Mouse (Mus musculus): ENCODE results near the gene Hbq1b.

Gene Hbq1b

GRCm38 (mm10) chr11:32324609-32325008, 37.8 kb downstream of the Hbq1b start:
- Histone ChIP-seq H3K4me3 (replicated peaks; ENCODE audit: low read length) (no peak overlapping the region), H3K9me3 (ENCODE audit: low read length) (no peaks in the 10 kb centered on the region), H3K4me1 (replicated peaks; ENCODE audit: low read depth, low read length) (peaks cover 9% of the 10 kb centered on the region), H3K27me3 (ENCODE audit: insufficient read depth, low read length) (peaks cover 24% of the 10 kb centered on the region), H3K36me3 (ENCODE audit: insufficient read depth, low read length) (no peaks in the 10 kb centered on the region)
- TF ChIP-seq NANOG (IDR thresholded peaks at IDR 0.05; ENCODE audit: borderline replicate concordance, low read length) (no peak), CTCF (conservative IDR thresholded peaks at IDR 0.05; ENCODE audit: low read length) (peak; percentile 95), POU5F1 (IDR thresholded peaks at IDR 0.05; ENCODE audit: borderline replicate concordance, low read length) (no peak)

- peaks cover 5% of the 10 kb centered on the region for H3K4me1 ChIP-seq (replicated peaks; ENCODE audit: low read depth, low read length)
- H3K36me3 ChIP-seq (ENCODE audit: insufficient read depth, low read length): no peaks in the 10 kb centered on the region
- TF ChIP-seq POU5F1 (IDR thresholded peaks at IDR 0.05; ENCODE audit: borderline replicate concordance, low read length) (no peak), NANOG (IDR thresholded peaks at IDR 0.05; ENCODE audit: borderline replicate concordance, low read length) (no peak), CTCF (conservative IDR thresholded peaks at IDR 0.05; ENCODE audit: low read length) (no peak)
Observed at GRCm38 (mm10) chr11:32331075-32331474, 44.3 kb downstream of the Hbq1b start.

GRCm38 (mm10) chr11:32331861-32332260, 45.1 kb downstream of the Hbq1b start:
- TF ChIP-seq NANOG (IDR thresholded peaks at IDR 0.05; ENCODE audit: borderline replicate concordance, low read length) (no peak), CTCF (conservative IDR thresholded peaks at IDR 0.05; ENCODE audit: low read length) (no peak), POU5F1 (IDR thresholded peaks at IDR 0.05; ENCODE audit: borderline replicate concordance, low read length) (no peak)
- Histone ChIP-seq H3K27me3 (ENCODE audit: insufficient read depth, low read length) (no peaks in the 10 kb centered on the region), H3K4me1 (replicated peaks; ENCODE audit: low read depth, low read length) (peaks cover 5% of the 10 kb centered on the region), H3K9me3 (ENCODE audit: low read length) (peaks cover 7% of the 10 kb centered on the region), H3K4me3 (replicated peaks; ENCODE audit: low read length) (no peak overlapping the region), H3K36me3 (ENCODE audit: insufficient read depth, low read length) (no peaks in the 10 kb centered on the region)

More at GRCm38 (mm10) chr11:32331075-32331474, 44.3 kb downstream of the Hbq1b start:
- no peaks in the 10 kb centered on the region for H3K27me3 ChIP-seq (ENCODE audit: insufficient read depth, low read length)
- no peak overlapping the region for H3K4me3 ChIP-seq (replicated peaks; ENCODE audit: low read length)
- peaks cover 4% of the 10 kb centered on the region; the same call in 1 of the 2 replicates for H3K9me3 ChIP-seq (ENCODE audit: low read length)

GRCm38 (mm10) chr11:32333235-32333634, 46.5 kb downstream of the Hbq1b start:
- peaks cover 5% of the 10 kb centered on the region for H3K4me1 ChIP-seq (replicated peaks; ENCODE audit: low read depth, low read length)
- no peak overlapping the region for H3K4me3 ChIP-seq (replicated peaks; ENCODE audit: low read length)
- TF ChIP-seq NANOG (IDR thresholded peaks at IDR 0.05; ENCODE audit: borderline replicate concordance, low read length) (no peak), CTCF (conservative IDR thresholded peaks at IDR 0.05; ENCODE audit: low read length) (no peak), POU5F1 (IDR thresholded peaks at IDR 0.05; ENCODE audit: borderline replicate concordance, low read length) (no peak)
- H3K9me3 ChIP-seq (ENCODE audit: low read length): peaks cover 11% of the 10 kb centered on the region
- H3K36me3 ChIP-seq (ENCODE audit: insufficient read depth, low read length): no peaks in the 10 kb centered on the region
- no peaks in the 10 kb centered on the region for H3K27me3 ChIP-seq (ENCODE audit: insufficient read depth, low read length)

GRCm38 (mm10) chr11:32336435-32336907, 49.7 kb downstream of the Hbq1b start:
- TF ChIP-seq CTCF (conservative IDR thresholded peaks at IDR 0.05; ENCODE audit: low read length): no peak
- no peak for TF ChIP-seq NANOG (IDR thresholded peaks at IDR 0.05; ENCODE audit: borderline replicate concordance, low read length)
- TF ChIP-seq POU5F1 (IDR thresholded peaks at IDR 0.05; ENCODE audit: borderline replicate concordance, low read length): no peak
- H3K27me3 ChIP-seq (ENCODE audit: insufficient read depth, low read length): peaks cover 8% of the 10 kb centered on the region; the same call in 1 of the 2 replicates
- peaks cover 11% of the 10 kb centered on the region for H3K9me3 ChIP-seq (ENCODE audit: low read length)
- no peak overlapping the region for H3K4me3 ChIP-seq (replicated peaks; ENCODE audit: low read length)
- H3K36me3 ChIP-seq (ENCODE audit: insufficient read depth, low read length): no peaks in the 10 kb centered on the region
- peaks cover 5% of the 10 kb centered on the region for H3K4me1 ChIP-seq (replicated peaks; ENCODE audit: low read depth, low read length)

Measured in E14TG2a.4 (cell line).